Mouse (Mus musculus) forebrain, embryonic 13.5 days (tissue): ENCODE results near the gene Nol12. TPM values are rescaled to one million over a fixed set of nuclear protein-coding genes. Genes with fewer than 3 reads are reported as not detected.
A peak's percentile ranks its signal among the peaks of the same experiment; 100 is the strongest.

Experiments used
- ATAC-seq: fragments of 200-750 bp; cut with Nextera tagmentation; 2 replicates; pipeline ENCODE4 v1.8.0; 2017
- H3K27ac ChIP-seq: fragments of 300-500 bp; sonication (generic); 2 replicates; pipeline ENCODE4 v1.5.1; 2015; ENCODE audit warnings: inconsistent platforms, mild to moderate bottlenecking, moderate library complexity
- H3K27me3 ChIP-seq: fragments of 300-500 bp; sonication (generic); 2 replicates; pipeline ENCODE4 v1.6.1; 2015; ENCODE audit warnings: mild to moderate bottlenecking, inconsistent platforms
- H3K36me3 ChIP-seq: fragments of 300-500 bp; sonication (generic); 2 replicates; pipeline ENCODE4 v1.6.1; 2015; ENCODE audit warnings: mild to moderate bottlenecking, inconsistent platforms; ENCODE audit not compliant: poor library complexity, severe bottlenecking
- H3K4me1 ChIP-seq: fragments of 300-500 bp; sonication (generic); 2 replicates; pipeline ENCODE4 v1.6.1; 2015; ENCODE audit warnings: inconsistent platforms
- H3K4me2 ChIP-seq: fragments of 300-500 bp; sonication (generic); 2 replicates; pipeline ENCODE4 v1.6.1; 2015; ENCODE audit warnings: inconsistent platforms, mild to moderate bottlenecking, moderate library complexity
- H3K4me3 ChIP-seq: fragments of 300-500 bp; sonication (generic); 2 replicates; pipeline ENCODE4 v1.5.1; 2015; ENCODE audit warnings: mild to moderate bottlenecking, inconsistent platforms
- H3K9ac ChIP-seq: fragments of 300-500 bp; sonication (generic); 2 replicates; pipeline ENCODE4 v1.6.1; 2015; ENCODE audit warnings: mild to moderate bottlenecking, inconsistent platforms
- H3K9me3 ChIP-seq: fragments of 300-500 bp; sonication (generic); replicated peaks from 2 replicates; pipeline ENCODE4 v1.6.1; 2016; ENCODE audit warnings: inconsistent platforms
- WGBS: fragments of 180-500 bp; shearing (Covaris S2); methylation state at CpG from one replicate; pipeline ENCODE4 v1.1.7; 2015; 5-methylcytosine and 5-hydroxymethylcytosine counted together
- polyA plus RNA-seq: library from polyadenylated mRNA; unstranded; fragments of >200 nt; fragmentation: Nextera tagmentation; extraction: Ambion mirVana; gene quantifications from 2 replicates; pipeline ENCODE4 v1.2.1, GENCODE M21; 2015

Gene Nol12
- polyA plus RNA-seq, 1 experiment from 2014 or later = 50.3 TPM

DNA sequence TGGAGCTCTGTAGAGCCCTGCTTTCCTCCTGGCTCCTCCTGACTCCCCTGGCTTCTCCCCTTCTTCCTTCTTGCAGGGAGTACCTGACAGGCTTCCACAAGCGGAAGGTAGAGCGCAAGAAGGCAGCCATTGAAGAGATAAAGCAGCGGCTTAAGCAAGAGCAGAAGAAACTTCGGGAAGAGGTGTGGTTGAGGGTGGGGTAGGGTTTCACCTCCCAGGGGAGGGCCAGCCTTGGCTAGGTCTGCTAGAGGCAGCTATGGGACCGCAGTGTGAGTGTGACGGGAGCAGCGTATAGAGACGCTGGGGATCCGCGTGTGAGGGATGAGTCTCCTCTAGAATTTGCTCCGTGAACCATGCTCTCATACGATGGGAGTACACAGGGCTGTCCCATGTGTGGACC lies 1.7 kb downstream of the Nol12 start:
- Histone ChIP-seq H3K36me3 (peaks cover 48% of the 10 kb centered on the region), H3K9me3 (no peaks in the 10 kb centered on the region), H3K9ac (peak overlapping the region; percentile 77; the same call in 1 of the 2 replicates), H3K4me1 (peaks cover 19% of the 10 kb centered on the region), H3K27me3 (peaks cover 3% of the 10 kb centered on the region; the same call in 1 of the 2 replicates), H3K4me3 (peak overlapping the region; percentile 60; the same call in 1 of the 2 replicates), H3K27ac (no peak overlapping the region), H3K4me2 (peak overlapping the region; percentile 86; the same call in 1 of the 2 replicates)
- 94% methylated on average over 12 of the region's 12 CpGs for WGBS
- no peak for ATAC-seq

DNA sequence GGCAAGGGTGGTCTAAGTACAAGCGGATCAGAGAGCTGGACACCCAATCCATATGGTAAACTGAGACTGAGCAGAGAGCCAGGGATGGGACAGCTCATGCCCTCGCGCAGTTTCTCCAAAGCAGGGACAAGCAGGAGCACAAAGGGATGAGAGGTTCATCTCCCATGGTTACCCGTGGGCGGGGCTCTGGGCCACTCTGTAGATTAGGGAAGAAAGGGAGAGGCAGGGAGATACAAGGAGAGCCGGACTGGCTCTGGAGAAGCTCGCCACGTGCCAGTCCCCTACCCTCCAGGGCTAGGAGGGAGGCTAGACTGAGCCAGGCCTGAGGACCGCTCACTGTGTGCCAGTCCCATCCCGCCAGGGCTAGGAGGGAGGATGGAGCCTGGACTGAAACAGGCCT lies 2.6 kb downstream of the Nol12 start:
- no peak for ATAC-seq
- peaks cover 19% of the 10 kb centered on the region for H3K4me1 ChIP-seq
- peaks cover 54% of the 10 kb centered on the region for H3K36me3 ChIP-seq
- 89% methylated on average over 10 of the region's 10 CpGs for whole genome bisulfite sequencing
- H3K4me2 ChIP-seq = no peak overlapping the region
- no peak overlapping the region for H3K9ac ChIP-seq
- no peak overlapping the region for H3K4me3 ChIP-seq
- H3K27ac ChIP-seq = no peak overlapping the region
- H3K9me3 ChIP-seq = no peaks in the 10 kb centered on the region
- H3K27me3 ChIP-seq = peaks cover 3% of the 10 kb centered on the region; the same call in 1 of the 2 replicates

DNA sequence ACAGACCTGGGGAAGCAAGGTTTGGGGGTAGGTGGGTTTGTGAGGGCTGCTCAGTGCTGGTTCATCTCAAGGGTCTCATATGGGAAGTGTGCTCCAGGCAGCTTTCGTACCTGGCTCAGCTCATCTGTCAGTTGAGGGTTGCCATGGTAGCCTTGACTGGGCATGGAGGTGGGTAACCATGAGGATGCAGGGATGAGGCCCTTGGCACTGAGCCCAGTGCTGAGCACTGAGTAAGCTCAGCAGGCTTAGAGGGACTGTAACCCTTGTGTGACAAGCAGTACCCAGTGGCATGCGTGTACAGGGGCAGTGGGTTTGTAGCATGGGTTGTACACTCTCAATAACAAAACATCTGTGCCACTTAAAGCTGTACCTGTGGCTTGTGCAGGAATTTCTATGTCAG lies 3.2 kb downstream of the Nol12 start:
- WGBS = 83% methylated on average over 2 of the region's 2 CpGs
- Histone ChIP-seq H3K4me2 (no peak overlapping the region), H3K4me3 (no peak overlapping the region), H3K27ac (no peak overlapping the region), H3K9me3 (no peaks in the 10 kb centered on the region), H3K9ac (no peak overlapping the region), H3K27me3 (peaks cover 3% of the 10 kb centered on the region; the same call in 1 of the 2 replicates), H3K4me1 (peaks cover 24% of the 10 kb centered on the region), H3K36me3 (peaks cover 54% of the 10 kb centered on the region)
- no peak for ATAC-seq

DNA sequence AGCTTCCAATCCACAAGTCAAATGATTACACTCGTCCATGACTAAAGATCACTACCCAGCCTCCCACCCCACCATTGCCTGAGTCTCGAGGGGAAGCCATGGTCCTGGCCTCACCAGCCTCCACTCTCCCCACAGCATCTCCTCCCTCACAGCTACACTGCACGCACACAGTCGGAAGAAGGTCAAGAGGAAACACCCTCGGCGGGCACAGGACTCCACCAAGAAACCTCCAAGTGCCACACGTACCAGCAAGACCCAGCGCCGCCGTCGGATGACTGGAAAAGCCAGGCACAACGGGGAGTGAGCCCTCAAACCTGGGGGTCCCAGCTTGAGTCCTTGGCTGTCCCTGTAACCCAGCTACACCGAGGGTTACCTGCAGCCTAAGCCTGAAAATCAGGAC lies 5.6 kb downstream of the Nol12 start:
- ATAC-seq = no peak
- no peaks in the 10 kb centered on the region for H3K27me3 ChIP-seq
- 96% methylated on average over 13 of the region's 13 CpGs for WGBS
- peaks cover 54% of the 10 kb centered on the region for H3K36me3 ChIP-seq
- no peak overlapping the region for H3K4me2 ChIP-seq
- no peaks in the 10 kb centered on the region for H3K9me3 ChIP-seq
- no peak overlapping the region for H3K4me3 ChIP-seq
- no peak overlapping the region for H3K9ac ChIP-seq
- H3K4me1 ChIP-seq = peaks cover 24% of the 10 kb centered on the region
- no peak overlapping the region for H3K27ac ChIP-seq

- no peak overlapping the region for H3K27ac ChIP-seq
- H3K9ac ChIP-seq = peak overlapping the region; percentile 39; the same call in 1 of the 2 replicates
- peak overlapping the region; percentile 16; the same call in 1 of the 2 replicates for H3K4me3 ChIP-seq
- no peaks in the 10 kb centered on the region for H3K27me3 ChIP-seq
- H3K9me3 ChIP-seq = no peaks in the 10 kb centered on the region
- H3K36me3 ChIP-seq = peaks cover 44% of the 10 kb centered on the region
- peak; percentile 40 for ATAC-seq
- H3K4me2 ChIP-seq = peak overlapping the region; percentile 47
- peaks cover 23% of the 10 kb centered on the region for H3K4me1 ChIP-seq
- 6% methylated on average over 9 of the region's 9 CpGs for WGBS
These were observed 7.9 kb downstream of the Nol12 start for GRCm38 (mm10) chr15:78942663-78943062.

DNA sequence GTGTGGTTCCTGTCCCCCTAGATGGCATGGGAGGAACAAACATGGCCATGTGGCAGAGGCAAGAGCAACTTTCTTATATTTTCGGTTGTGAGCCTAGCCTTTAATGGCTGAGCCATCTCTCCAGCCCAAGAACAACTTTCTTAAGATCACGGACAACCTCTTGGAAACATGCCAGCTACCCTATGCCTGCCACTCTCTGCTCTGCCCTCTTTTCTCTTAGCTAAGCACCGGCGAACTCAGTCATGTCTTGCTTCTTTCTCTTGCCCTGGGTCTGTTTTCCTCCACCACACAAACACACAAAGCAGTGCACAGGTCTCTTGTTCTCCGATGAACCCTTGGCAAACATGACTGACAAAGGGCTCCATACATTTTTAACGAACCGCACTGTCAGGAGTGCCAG lies 11.5 kb downstream of the Nol12 start:
- Histone ChIP-seq H3K27ac (no peak overlapping the region), H3K27me3 (no peaks in the 10 kb centered on the region), H3K4me2 (no peak overlapping the region), H3K9me3 (no peaks in the 10 kb centered on the region), H3K9ac (no peak overlapping the region; the same call in 1 of the 2 replicates), H3K4me3 (no peak overlapping the region), H3K36me3 (peaks cover 19% of the 10 kb centered on the region), H3K4me1 (peaks cover 36% of the 10 kb centered on the region)
- ATAC-seq = no peak
- 38% methylated on average over 7 of the region's 7 CpGs for WGBS

GRCm38 (mm10) chr15:78947657-78948056 lies 12.9 kb downstream of the Nol12 start, which contains the start of gene Triobp:
Triobp (plus strand) TSS chr15:78947724.
- peak; percentile 98 for ATAC-seq
- peaks cover 25% of the 10 kb centered on the region for H3K36me3 ChIP-seq
- H3K9me3 ChIP-seq = no peaks in the 10 kb centered on the region

GRCm38 (mm10) chr15:78948152-78948725 lies 13.5 kb downstream of the Nol12 start:
- Histone ChIP-seq H3K4me3 (peak overlapping the region; percentile 59), H3K4me1 (peaks cover 30% of the 10 kb centered on the region), H3K9ac (peak overlapping the region; percentile 70), H3K27ac (peak overlapping the region; percentile 55), H3K36me3 (peaks cover 31% of the 10 kb centered on the region), H3K4me2 (peak overlapping the region; percentile 66), H3K27me3 (no peaks in the 10 kb centered on the region), H3K9me3 (no peaks in the 10 kb centered on the region)
- ATAC-seq = peak; percentile 30; the same call in 1 of the 2 replicates
- under 1% methylated on average over 11 of the region's 11 CpGs for WGBS

More at GRCm38 (mm10) chr15:78947657-78948056, 12.9 kb downstream of the Nol12 start, which contains the start of gene Triobp:
- no peaks in the 10 kb centered on the region for H3K27me3 ChIP-seq
- peak within 1 kb of the TSS; percentile 59 for H3K4me3 ChIP-seq
- H3K27ac ChIP-seq = peak within 1 kb of the TSS; percentile 55
- peak within 1 kb of the TSS; percentile 70 for H3K9ac ChIP-seq
- peaks cover 33% of the 10 kb centered on the region for H3K4me1 ChIP-seq
- H3K4me2 ChIP-seq = peak within 1 kb of the TSS; percentile 66
- WGBS = under 1% methylated on average over 24 of the region's 24 CpGs

GRCm38 (mm10) chr15:78948883-78949282 lies 14.2 kb downstream of the Nol12 start:
- no peak overlapping the region for H3K9ac ChIP-seq
- H3K27me3 ChIP-seq = no peaks in the 10 kb centered on the region
- H3K36me3 ChIP-seq = peaks cover 37% of the 10 kb centered on the region
- H3K9me3 ChIP-seq = no peaks in the 10 kb centered on the region
- peak overlapping the region; percentile 66 for H3K4me2 ChIP-seq
- no peak overlapping the region for H3K27ac ChIP-seq
- WGBS = 99% methylated on average over 3 of the region's 3 CpGs
- H3K4me1 ChIP-seq = peaks cover 30% of the 10 kb centered on the region
- ATAC-seq = no peak
- H3K4me3 ChIP-seq = peak overlapping the region; percentile 59

- ATAC-seq = no peak
- no peak overlapping the region for H3K4me2 ChIP-seq
- H3K4me3 ChIP-seq = no peak overlapping the region
- no peaks in the 10 kb centered on the region for H3K27me3 ChIP-seq
- H3K9me3 ChIP-seq = no peaks in the 10 kb centered on the region
- 86% methylated on average over 3 of the region's 3 CpGs for WGBS
- H3K36me3 ChIP-seq = peaks cover 83% of the 10 kb centered on the region
- H3K9ac ChIP-seq = no peak overlapping the region
- no peak overlapping the region for H3K27ac ChIP-seq
- H3K4me1 ChIP-seq = peaks cover 4% of the 10 kb centered on the region; the same call in 1 of the 2 replicates
These were observed 20.9 kb downstream of the Nol12 start for GRCm38 (mm10) chr15:78955663-78956062.

GRCm38 (mm10) chr15:78956351-78956750 lies 21.6 kb downstream of the Nol12 start:
- 88% methylated on average over 4 of the region's 4 CpGs for WGBS
- Histone ChIP-seq H3K36me3 (peaks cover 83% of the 10 kb centered on the region), H3K27ac (no peak overlapping the region), H3K9me3 (no peaks in the 10 kb centered on the region), H3K9ac (no peak overlapping the region), H3K4me3 (no peak overlapping the region), H3K4me2 (no peak overlapping the region), H3K27me3 (no peaks in the 10 kb centered on the region), H3K4me1 (no peaks in the 10 kb centered on the region)
- ATAC-seq = no peak

DNA sequence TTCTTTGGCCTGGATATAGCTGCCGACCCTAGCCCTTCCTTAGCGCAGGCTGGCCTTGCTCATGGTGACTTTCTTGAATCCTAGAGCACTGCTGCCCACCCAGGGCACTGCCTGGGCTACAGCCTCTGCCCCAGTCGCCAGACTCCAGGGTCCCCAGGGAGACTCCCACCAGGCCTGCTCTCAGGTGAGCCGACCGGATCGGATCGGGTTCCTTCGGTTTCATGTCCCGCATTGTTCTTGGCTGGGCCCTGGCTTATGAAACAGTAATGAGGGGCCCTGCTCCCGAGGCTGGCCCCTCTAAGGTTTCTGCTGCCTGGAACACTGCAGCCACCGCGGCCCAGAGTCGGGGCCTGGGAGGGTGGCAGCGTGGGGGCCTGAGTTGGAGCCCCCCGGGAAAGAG lies 22.3 kb downstream of the Nol12 start:
- H3K27me3 ChIP-seq = no peaks in the 10 kb centered on the region
- H3K4me2 ChIP-seq = no peak overlapping the region
- H3K4me3 ChIP-seq = no peak overlapping the region
- no peaks in the 10 kb centered on the region for H3K4me1 ChIP-seq
- 82% methylated on average over 15 of the region's 15 CpGs for WGBS
- no peak overlapping the region for H3K27ac ChIP-seq
- H3K9ac ChIP-seq = no peak overlapping the region
- peaks cover 83% of the 10 kb centered on the region for H3K36me3 ChIP-seq
- no peaks in the 10 kb centered on the region for H3K9me3 ChIP-seq
- no peak for ATAC-seq
